Mouse (Mus musculus): Measurements from ENCODE around the gene Nos2.
A peak's percentile ranks its signal among the peaks of the same experiment; 100 is the strongest.

Nos2 gene

DNA sequence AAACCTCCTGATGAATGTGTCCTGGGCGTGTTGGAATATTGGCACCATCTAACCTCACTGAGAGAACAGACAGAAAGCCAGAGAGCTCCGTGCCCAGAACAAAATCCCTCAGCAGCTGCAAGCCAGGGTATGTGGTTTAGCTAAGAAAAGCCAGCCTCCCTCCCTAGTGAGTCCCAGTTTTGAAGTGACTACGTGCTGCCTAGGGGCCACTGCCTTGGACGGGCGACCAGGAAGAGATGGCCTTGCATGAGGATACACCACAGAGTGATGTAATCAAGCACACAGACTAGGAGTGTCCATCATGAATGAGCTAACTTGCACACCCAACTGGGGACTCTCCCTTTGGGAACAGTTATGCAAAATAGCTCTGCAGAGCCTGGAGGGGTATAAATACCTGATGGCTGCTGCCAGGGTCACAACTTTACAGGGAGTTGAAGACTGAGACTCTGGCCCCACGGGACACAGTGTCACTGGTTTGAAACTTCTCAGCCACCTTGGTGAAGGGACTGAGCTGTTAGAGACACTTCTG lies at the start of gene Nos2:
Nos2 (plus strand) TSS at position 377 of the 529 bp plus-strand sequence.
- no peak for DNase-seq

GRCm38 (mm10) chr11:78870891-78871290 lies 49.7 kb upstream of the Nos2 start:
- no peak for DNase-seq

DNA sequence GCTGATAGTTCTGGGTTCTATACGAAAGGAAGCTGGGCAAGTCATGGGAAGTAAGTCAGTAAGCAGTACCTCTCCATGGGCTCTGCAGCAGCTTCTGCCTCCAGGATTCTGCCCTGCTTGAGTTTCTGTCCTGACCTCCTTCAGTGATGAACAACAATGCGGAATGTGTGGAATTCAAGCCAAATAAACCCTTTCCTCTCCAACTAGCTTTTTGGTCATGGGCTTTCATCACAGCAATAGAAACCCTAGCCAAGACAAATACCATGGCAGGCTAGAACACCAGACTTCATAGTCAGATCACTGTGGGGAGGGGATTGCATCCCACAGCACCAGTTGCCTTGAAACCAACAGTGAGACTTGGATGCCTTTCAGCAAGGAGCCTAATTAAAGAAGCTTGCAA lies 47.8 kb upstream of the Nos2 start:
- DNase-seq: no peak

DNA sequence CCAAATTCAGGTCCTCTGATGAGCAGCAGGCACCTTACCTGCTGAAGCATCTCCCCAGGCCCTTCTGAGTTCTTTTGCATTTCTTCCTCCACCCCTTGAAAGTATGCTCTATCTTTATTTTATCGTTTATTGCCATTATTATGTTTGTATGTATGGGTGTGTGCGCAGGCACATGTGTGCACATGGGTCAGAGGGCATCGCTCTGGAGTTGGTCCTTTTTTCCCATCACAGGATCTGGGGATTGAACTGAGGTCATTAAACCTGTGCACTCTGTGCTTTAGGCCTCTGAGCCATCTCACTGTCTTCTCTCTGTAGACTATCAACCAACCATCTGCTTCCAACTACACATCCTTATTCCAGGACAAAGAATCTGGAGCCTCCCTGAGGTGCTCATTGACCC lies 40.9 kb upstream of the Nos2 start:
- no peak for DNase-seq

DNA sequence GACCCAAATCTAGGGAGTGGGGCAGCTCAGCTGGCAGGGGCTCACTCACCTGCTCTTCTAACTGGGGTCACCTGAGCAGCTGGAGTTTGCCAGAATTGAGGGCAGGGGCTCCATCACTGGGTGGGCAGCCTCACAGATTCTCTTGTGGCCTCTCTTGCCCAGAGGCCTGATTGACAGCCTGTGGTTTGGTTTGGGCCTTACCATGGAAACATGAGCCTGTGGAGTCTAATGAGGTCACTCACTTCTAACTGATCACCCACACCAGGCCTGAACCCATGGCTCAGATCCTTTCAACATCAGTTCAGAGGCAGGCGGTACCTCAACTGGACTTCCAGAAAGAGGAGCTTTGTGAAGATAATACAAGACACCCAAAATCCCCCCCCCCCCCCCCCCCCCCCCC lies 33.9 kb upstream of the Nos2 start:
- no peak for DNase-seq

- peak; percentile 47 for DNase-seq
These were observed 33.2 kb upstream of the Nos2 start for GRCm38 (mm10) chr11:78887102-78887971.

- no peak for DNase-seq
These were observed 31.4 kb upstream of the Nos2 start for GRCm38 (mm10) chr11:78889156-78889555.

DNA sequence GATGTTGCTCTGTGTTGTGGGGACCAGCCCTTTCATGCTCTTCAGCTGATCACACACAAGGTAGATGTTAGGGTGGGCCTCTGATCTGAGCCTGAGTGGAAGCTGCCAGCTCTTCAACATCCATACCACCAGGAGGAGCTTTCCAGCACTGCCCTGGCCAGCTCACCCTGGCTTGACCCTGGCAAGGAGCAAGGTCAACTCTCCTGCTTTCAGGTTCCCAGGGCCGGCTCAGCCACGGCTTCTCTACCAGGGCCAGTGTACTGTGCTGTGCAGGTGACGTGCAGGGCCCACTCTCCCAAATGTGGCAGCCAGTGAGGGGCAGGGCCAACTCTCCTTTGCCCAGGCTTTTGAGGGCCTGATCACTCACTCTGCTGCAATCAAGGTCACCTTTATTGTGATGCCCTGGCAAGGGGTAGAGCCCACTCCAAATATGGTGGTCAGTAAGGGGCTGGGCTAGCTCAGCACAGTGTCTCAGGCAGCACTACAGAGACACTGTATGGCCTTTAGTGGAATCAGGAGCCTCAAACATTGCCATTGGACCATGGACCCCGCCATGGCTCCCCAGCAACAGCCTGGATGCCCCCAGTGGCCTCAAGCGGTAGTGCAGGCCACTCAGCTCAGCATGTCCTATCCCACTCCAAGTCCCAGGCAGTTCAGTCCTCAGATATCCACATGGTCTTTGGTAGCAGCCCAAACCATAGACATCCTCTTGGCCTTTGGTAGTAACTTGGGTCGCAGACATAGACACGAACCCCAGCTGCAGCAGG lies 24.0 kb upstream of the Nos2 start:
- DNase-seq: no peak

DNA sequence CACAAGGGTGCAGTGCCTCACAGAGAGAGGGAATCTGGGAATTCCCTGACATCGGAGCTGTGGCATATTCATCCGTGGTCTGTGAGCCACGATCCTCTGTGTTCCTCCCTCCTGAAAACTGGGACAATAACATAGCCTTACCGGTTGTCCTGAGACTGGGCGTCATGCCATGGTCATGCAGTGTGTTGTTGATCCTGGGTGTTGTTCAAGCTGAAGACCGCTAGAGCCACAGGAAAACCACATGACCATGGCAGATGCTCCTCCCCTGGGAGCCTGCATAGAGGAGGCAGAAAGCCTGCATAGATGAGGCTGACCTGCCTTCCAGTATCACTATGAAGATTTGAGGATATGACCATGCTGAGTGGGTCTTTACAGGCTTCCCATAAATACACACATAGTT lies 5.1 kb upstream of the Nos2 start:
- DNase-seq: no peak

DNA sequence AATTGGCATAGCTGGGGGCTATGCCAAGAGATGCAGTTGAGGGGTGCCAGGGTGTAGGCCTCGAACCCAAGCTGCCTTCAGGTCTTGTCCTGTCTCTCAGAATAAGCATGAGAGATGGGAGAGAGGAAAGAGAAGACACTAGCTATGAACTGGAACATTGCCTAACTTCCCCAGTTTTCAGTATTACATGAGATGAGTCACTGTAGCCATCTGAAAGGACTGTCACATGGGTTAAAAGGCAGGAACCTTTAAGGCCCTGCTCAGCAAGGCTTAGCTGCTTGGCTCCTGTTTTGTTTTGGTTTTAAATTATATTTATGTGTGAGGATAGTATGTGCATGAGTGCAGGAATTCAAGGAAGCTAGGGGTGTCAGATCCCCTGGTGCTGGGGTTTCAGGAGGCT lies 4.2 kb upstream of the Nos2 start:
- DNase-seq: no peak

- no peak for DNase-seq
These were observed 842 bp upstream of the Nos2 start for GRCm38 (mm10) chr11:78919745-78920144.

DNA sequence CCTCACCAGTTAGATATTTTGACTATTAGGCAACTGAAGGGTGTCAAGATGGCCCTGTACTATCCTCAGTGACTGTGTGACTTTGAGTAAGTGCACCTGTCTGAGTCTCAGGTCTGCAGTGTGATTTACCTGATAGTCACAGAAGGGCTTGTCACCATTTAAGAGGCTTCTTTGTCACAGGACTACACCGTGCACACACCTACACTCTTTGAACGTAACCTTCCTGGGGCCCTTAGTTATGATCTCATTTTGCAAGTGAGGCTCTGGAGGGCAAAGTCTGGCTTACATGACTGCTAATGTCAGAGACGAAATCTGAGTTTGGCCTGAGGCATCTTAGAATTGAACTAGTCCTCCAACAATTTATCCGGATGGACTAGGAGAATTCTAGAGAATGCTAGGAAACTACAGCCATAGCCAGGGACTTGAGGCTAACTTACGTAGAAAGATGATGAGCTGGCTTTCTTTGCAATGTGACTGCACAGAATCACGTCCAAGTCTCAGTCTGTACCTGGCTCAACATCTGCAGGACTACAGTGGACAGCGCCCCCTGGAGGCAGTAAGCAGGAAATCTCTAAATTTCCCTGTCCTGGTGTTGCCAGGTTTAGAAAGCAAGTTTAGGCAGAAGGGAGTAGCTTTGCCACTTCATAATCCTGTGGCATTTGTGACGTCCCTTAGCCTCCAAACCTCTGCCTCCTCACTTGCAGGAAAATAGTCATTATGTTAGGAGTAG lies 2.3 kb downstream of the Nos2 start:
- DNase-seq: no peak

DNA sequence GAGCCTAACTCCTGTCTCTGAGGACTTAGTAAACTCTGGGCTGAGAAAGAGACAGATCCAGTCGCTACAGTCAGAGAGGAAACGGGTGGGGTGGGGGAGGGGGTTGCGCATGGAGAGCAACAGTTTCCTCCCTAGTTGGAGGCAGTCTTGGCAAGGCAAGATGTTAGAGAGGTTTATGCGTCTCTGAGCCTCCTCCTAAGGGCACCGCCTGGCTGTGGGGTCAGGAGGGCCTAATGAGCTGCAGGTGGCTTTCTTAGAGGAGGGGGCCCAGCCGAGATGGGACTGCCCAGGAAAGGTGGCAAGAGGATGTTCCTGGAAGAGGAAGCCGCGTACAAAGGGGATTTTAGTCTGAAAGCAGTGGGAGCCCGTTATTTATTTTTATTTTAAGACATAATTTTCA lies 3.5 kb downstream of the Nos2 start:
- no peak for DNase-seq

GRCm38 (mm10) chr11:78924916-78925315 lies 4.3 kb downstream of the Nos2 start:
- DNase-seq: no peak

- peak; percentile 66 for DNase-seq
These were observed 8.8 kb downstream of the Nos2 start for GRCm38 (mm10) chr11:78929345-78929744.

DNA sequence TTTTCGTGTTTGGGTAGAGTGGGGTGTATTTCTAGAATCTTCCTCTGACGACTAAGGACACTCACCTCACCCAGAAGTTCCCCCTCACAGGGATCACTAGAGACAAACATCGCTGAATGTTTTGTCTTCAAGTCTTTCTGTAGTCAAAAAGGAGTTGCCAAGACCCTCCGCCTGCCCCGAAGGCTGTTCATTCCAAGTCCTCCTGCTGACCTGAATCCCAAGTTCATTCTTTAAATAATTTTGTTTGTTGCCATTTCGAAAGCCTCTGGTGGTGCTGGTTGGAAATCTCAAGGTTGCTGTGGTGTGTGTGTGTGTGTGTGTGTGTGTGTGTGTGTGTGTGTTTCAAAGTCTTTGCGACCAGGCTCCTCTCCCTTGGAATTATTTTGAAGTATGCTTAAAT lies 13.7 kb downstream of the Nos2 start:
- no peak for DNase-seq

GRCm38 (mm10) chr11:78934727-78935126 lies 14.1 kb downstream of the Nos2 start:
- DNase-seq: no peak

GRCm38 (mm10) chr11:78935178-78935577 lies 14.6 kb downstream of the Nos2 start:
- no peak for DNase-seq

GRCm38 (mm10) chr11:78943083-78943482 lies 22.5 kb downstream of the Nos2 start:
- no peak for DNase-seq

GRCm38 (mm10) chr11:78950365-78950764 lies 29.8 kb downstream of the Nos2 start:
- DNase-seq: no peak

- DNase-seq: no peak
These were observed 31.9 kb downstream of the Nos2 start for GRCm38 (mm10) chr11:78952467-78952866.

DNA sequence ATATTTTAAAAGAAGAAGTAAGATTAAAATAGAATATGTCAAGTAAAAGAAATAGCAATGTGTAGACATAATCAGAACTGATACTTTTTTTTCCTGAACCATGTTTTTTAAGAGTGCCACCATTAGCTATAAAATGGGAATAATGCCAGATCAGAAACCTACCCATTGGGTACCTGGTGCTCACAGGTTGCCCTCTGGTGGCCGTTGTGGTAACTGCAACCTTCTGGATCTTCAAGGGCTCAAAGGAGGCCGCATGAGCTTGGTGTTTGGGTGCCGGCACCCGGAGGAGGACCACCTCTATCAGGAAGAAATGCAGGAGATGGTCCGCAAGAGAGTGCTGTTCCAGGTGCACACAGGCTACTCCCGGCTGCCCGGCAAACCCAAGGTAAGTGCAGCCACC lies 35.7 kb downstream of the Nos2 start:
- peak; percentile 70 for DNase-seq

DNA sequence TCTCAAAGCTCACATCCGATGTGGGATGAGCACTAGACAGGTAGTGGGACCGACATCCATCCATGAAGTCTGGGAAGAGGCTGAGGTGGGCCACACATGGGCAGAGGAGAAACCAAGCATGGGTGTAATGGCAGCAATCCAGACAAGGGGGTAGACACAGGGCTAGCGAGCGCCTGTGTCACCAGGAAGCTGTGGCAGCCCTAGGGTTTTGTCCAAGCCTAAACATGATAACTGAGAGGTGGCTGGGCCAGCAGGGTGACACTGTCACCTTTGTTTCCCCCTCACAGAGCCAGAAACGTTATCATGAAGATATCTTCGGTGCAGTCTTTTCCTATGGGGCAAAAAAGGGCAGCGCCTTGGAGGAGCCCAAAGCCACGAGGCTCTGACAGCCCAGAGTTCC lies 38.8 kb downstream of the Nos2 start:
- no peak for DNase-seq

All from cerebellum, adult 11 months (tissue).